Mouse (Mus musculus) spleen, adult 2 months (tissue): Measurements from ENCODE around the gene Sbno2.

Experiments used
- CTCF ChIP-seq: fragments of 200-500 bp; IDR thresholded peaks from 2 replicates; pipeline ENCODE4 v1.5.1; 2011; ENCODE audit warnings: mild to moderate bottlenecking, inconsistent platforms; ENCODE audit not compliant: insufficient read depth, insufficient read length, insufficient replicate concordance; ENCODE audit errors: extremely low read depth
- POLR2A ChIP-seq: fragments of 200-500 bp; IDR thresholded peaks from 2 replicates; pipeline ENCODE4 v1.6.1; 2011; ENCODE audit warnings: low read depth, low read length, inconsistent platforms

DNA sequence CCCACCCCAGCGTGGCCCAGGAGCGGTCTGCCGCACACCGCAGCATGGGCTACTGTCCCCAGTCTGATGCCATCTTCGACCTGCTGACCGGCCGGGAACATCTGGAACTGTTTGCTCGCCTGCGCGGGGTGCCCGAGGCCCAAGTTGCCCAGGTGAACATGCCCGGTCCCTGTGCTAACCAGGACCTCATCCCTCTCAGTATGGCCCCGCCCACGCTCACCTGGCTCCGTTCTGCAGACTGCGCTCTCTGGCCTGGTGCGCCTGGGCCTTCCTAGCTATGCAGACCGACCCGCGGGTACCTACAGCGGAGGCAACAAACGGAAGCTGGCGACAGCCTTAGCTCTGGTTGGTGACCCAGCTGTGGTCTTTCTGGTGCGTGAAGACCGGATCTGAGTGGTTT lies 91.8 kb downstream of the Sbno2 start:
- TF ChIP-seq CTCF = no peak
- no peak for TF ChIP-seq POLR2A
